Mouse (Mus musculus) forebrain, postnatal 0 days (tissue): ENCODE measurements at regions not wholly inside any gene's neighbourhood (a gene's known extent, or its start where the extent isn't known, plus 50 kb on each side); places are given as distances from the start of the nearest gene placed in this dataset.

Experiments
- ATAC-seq: fragments of 200-750 bp; cut with Nextera tagmentation; 2 replicates; pipeline ENCODE4 v1.8.0; 2017; ENCODE audit warnings: mild to moderate bottlenecking, moderate library complexity
- DNase-seq: peaks from one replicate; pipeline ENCODE4 v3.0.0-alpha.2; 2015
- H3K27ac ChIP-seq: fragments of 300-500 bp; sonication (generic); 2 replicates; pipeline ENCODE4 v1.5.1; 2014; ENCODE audit warnings: low read depth, mild to moderate bottlenecking, antibody characterized with exemption, low read length, moderate library complexity, mixed read lengths
- H3K27me3 ChIP-seq: fragments of 300-500 bp; sonication (generic); 2 replicates; pipeline ENCODE4 v1.6.1; 2014; ENCODE audit warnings: mild to moderate bottlenecking, low read length, mixed read lengths; ENCODE audit not compliant: insufficient read depth
- H3K36me3 ChIP-seq: fragments of 300-500 bp; sonication (generic); 2 replicates; pipeline ENCODE4 v1.6.1; 2014; ENCODE audit warnings: mild to moderate bottlenecking, moderate library complexity; ENCODE audit not compliant: insufficient read depth
- H3K4me1 ChIP-seq: fragments of 300-500 bp; sonication (generic); 2 replicates; pipeline ENCODE4 v1.6.1; 2014; ENCODE audit warnings: antibody characterized with exemption; ENCODE audit not compliant: insufficient read depth
- H3K4me2 ChIP-seq: fragments of 300-500 bp; sonication (generic); 2 replicates; pipeline ENCODE4 v1.6.1; 2014; ENCODE audit warnings: low read depth, mild to moderate bottlenecking, moderate library complexity
- H3K4me3 ChIP-seq: fragments of 300-500 bp; sonication (generic); 2 replicates; pipeline ENCODE4 v1.5.1; 2014; ENCODE audit warnings: low read depth, low read length, mixed read lengths
- H3K9ac ChIP-seq: fragments of 300-500 bp; sonication (generic); 2 replicates; pipeline ENCODE4 v1.6.1; 2014; ENCODE audit warnings: mild to moderate bottlenecking
- H3K9me3 ChIP-seq: fragments of 300-500 bp; sonication (generic); 2 replicates; pipeline ENCODE4 v1.6.1; 2016; ENCODE audit warnings: low read length
- CTCF ChIP-seq: sonication (generic); IDR thresholded peaks from 2 replicates; pipeline ENCODE4 v1.5.1; 2016; ENCODE audit warnings: antibody characterized with exemption, control low read depth, low read depth
- WGBS: fragments of 180-500 bp; shearing (Covaris S2); extraction: QIAGEN DNeasy Blood & Tissue Kit; methylation state at CpG from one replicate; pipeline ENCODE4 v1.1.7; 2014; 5-methylcytosine and 5-hydroxymethylcytosine counted together

- no peak for DNase-seq
- Histone ChIP-seq H3K9me3 (no peaks in the 10 kb centered on the region), H3K4me3 (no peak overlapping the region), H3K27ac (no peak overlapping the region), H3K4me2 (no peak overlapping the region), H3K36me3 (no peaks in the 10 kb centered on the region), H3K4me1 (no peaks in the 10 kb centered on the region), H3K27me3 (no peaks in the 10 kb centered on the region), H3K9ac (no peak overlapping the region)
- no peak for TF ChIP-seq CTCF
- ATAC-seq, result no peak
- WGBS, result 73% methylated on average over 4 of the region's 4 CpGs
Measured at GRCm38 (mm10) chr11:63822847-63823246, 99.2 kb downstream of the Hs3st3b1 start.

- Histone ChIP-seq H3K4me3 (no peak overlapping the region), H3K4me2 (no peak overlapping the region), H3K9me3 (no peaks in the 10 kb centered on the region), H3K27ac (no peak overlapping the region), H3K36me3 (no peaks in the 10 kb centered on the region), H3K9ac (no peak overlapping the region), H3K4me1 (no peaks in the 10 kb centered on the region), H3K27me3 (no peaks in the 10 kb centered on the region)
- 78% methylated on average over 6 of the region's 6 CpGs for WGBS
- no peak for DNase-seq
- no peak for TF ChIP-seq CTCF
- ATAC-seq, result no peak
Measured at GRCm38 (mm10) chr11:63827271-63827762, 94.8 kb downstream of the Hs3st3b1 start.

GRCm38 (mm10) chr11:63833480-63833879 lies 88.6 kb downstream of the Hs3st3b1 start:
- no peak for TF ChIP-seq CTCF
- Histone ChIP-seq H3K27me3 (no peaks in the 10 kb centered on the region), H3K9ac (no peak overlapping the region), H3K4me1 (no peaks in the 10 kb centered on the region), H3K4me3 (no peak overlapping the region), H3K27ac (no peak overlapping the region), H3K9me3 (no peaks in the 10 kb centered on the region), H3K36me3 (no peaks in the 10 kb centered on the region), H3K4me2 (no peak overlapping the region)
- no peak for ATAC-seq
- 64% methylated on average over 3 of the region's 3 CpGs for WGBS
- DNase-seq, result no peak

GRCm38 (mm10) chr11:63834140-63834539 lies 88.0 kb downstream of the Hs3st3b1 start:
- Histone ChIP-seq H3K27ac (no peak overlapping the region), H3K9ac (no peak overlapping the region), H3K4me3 (no peak overlapping the region), H3K4me2 (no peak overlapping the region), H3K36me3 (no peaks in the 10 kb centered on the region), H3K9me3 (no peaks in the 10 kb centered on the region), H3K27me3 (no peaks in the 10 kb centered on the region), H3K4me1 (no peaks in the 10 kb centered on the region)
- no peak for TF ChIP-seq CTCF
- ATAC-seq, result no peak
- no peak for DNase-seq
- 83% methylated on average over 4 of the region's 4 CpGs for WGBS

- no peak for DNase-seq
- Histone ChIP-seq H3K36me3 (no peaks in the 10 kb centered on the region), H3K9me3 (no peaks in the 10 kb centered on the region), H3K27me3 (no peaks in the 10 kb centered on the region), H3K9ac (no peak overlapping the region), H3K4me3 (no peak overlapping the region), H3K27ac (no peak overlapping the region), H3K4me1 (no peaks in the 10 kb centered on the region), H3K4me2 (no peak overlapping the region)
- TF ChIP-seq CTCF, result no peak
- WGBS, result 53% methylated on average over 7 of the region's 7 CpGs
- ATAC-seq, result no peak
Measured at GRCm38 (mm10) chr11:63834631-63835030, 87.5 kb downstream of the Hs3st3b1 start.
